Mouse (Mus musculus) G1E (cell line): ENCODE measurements around the gene Arap2.

Experiments used
- CTCF ChIP-seq: IDR thresholded peaks from 2 replicates; pipeline ENCODE4 v1.5.1; 2012; ENCODE audit warnings: low read depth, low read length, inconsistent platforms, mixed read lengths
- GATA1 ChIP-seq: IDR thresholded peaks from 2 replicates; pipeline ENCODE4 v1.6.1; 2012; ENCODE audit warnings: borderline replicate concordance, low read length, inconsistent platforms, mixed read lengths
- POLR2AphosphoS5 ChIP-seq: IDR thresholded peaks from 2 replicates; pipeline ENCODE4 v1.6.1; 2012; ENCODE audit warnings: low read depth, low read length, inconsistent platforms; ENCODE audit not compliant: insufficient replicate concordance

DNA sequence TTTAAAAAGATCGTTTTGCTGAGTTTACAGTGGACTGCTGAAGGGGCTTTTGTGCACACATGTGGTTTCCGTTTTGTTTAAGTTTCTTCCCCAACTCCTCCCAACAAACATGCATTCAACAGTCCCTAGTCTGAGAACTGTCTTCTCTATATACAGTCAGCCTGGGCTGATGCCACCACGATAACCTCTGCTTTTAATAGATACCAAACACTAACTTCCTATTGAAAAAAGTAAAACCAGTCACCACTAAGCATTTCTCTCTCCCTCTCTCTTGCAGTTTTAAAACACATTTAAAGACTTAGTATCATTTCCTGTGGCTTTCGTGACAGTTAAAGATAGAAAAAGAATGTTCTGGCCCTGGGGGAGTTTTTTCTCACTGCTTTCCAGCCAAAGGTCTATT lies 50.5 kb downstream of the Arap2 start:
- TF ChIP-seq CTCF = no peak
- TF ChIP-seq GATA1 = no peak
- TF ChIP-seq POLR2AphosphoS5 = no peak
